Mouse (Mus musculus) hindbrain, postnatal 0 days (tissue): Measurements from ENCODE around the gene Ly86. TPM values are rescaled to one million over a fixed set of nuclear protein-coding genes. Genes with fewer than 3 reads are reported as not detected.

Experiments used
- ATAC-seq: fragments of 200-750 bp; cut with Nextera tagmentation; 2 replicates; pipeline ENCODE4 v1.8.0; 2017; ENCODE audit warnings: mild to moderate bottlenecking, moderate TSS enrichment, moderate library complexity
- DNase-seq: peaks from one replicate; pipeline ENCODE4 v3.0.0-alpha.2; 2015; ENCODE audit warnings: low spot score
- H3K27ac ChIP-seq: fragments of 300-500 bp; sonication (generic); 2 replicates; pipeline ENCODE4 v1.5.1; 2014; ENCODE audit warnings: mild to moderate bottlenecking
- H3K27me3 ChIP-seq: fragments of 300-500 bp; sonication (generic); 2 replicates; pipeline ENCODE4 v1.6.1; 2014; ENCODE audit warnings: low read length, mixed read lengths; ENCODE audit not compliant: insufficient read depth
- H3K36me3 ChIP-seq: fragments of 300-500 bp; sonication (generic); 2 replicates; pipeline ENCODE4 v1.6.1; 2014; ENCODE audit warnings: low read length, mixed read lengths; ENCODE audit not compliant: insufficient read depth
- H3K4me1 ChIP-seq: fragments of 300-500 bp; sonication (generic); 2 replicates; pipeline ENCODE4 v1.6.1; 2014; ENCODE audit warnings: antibody characterized with exemption, low read length, mixed read lengths; ENCODE audit not compliant: insufficient read depth
- H3K4me2 ChIP-seq: fragments of 300-500 bp; sonication (generic); 2 replicates; pipeline ENCODE4 v1.6.1; 2014; ENCODE audit warnings: low read depth, mild to moderate bottlenecking, low read length, moderate library complexity, mixed read lengths
- H3K4me3 ChIP-seq: fragments of 300-500 bp; sonication (generic); 2 replicates; pipeline ENCODE4 v1.5.1; 2014; ENCODE audit warnings: low read length
- H3K9ac ChIP-seq: fragments of 300-500 bp; sonication (generic); replicated peaks from 2 replicates; pipeline ENCODE4 v1.6.1; 2014; ENCODE audit warnings: mild to moderate bottlenecking, low read length, moderate library complexity, mixed read lengths
- H3K9me3 ChIP-seq: fragments of 300-500 bp; sonication (generic); 2 replicates; pipeline ENCODE4 v1.6.1; 2016; ENCODE audit warnings: low read length, mixed read lengths
- CTCF ChIP-seq: IDR thresholded peaks from 2 replicates; pipeline ENCODE4 v1.5.1; 2016; ENCODE audit warnings: antibody characterized with exemption, control low read depth, low read depth
- WGBS: fragments of 180-500 bp; shearing (Covaris S2); extraction: QIAGEN DNeasy Blood & Tissue Kit; methylation state at CpG from one replicate; pipeline ENCODE4 v1.1.7; 2014; 5-methylcytosine and 5-hydroxymethylcytosine counted together
- polyA plus RNA-seq: library from polyadenylated mRNA; unstranded; fragments of >200 nt; fragmentation: Nextera tagmentation; extraction: Ambion mirVana; gene quantifications from 2 replicates; pipeline ENCODE4 v1.2.1, GENCODE M21; 2015
- total RNA-seq: library from RNA; depleted of rRNA; stranded (reverse); fragments of >200 nt; gene quantifications from 2 replicates; pipeline ENCODE4 v1.2.3, GENCODE M21; 2014

The Ly86 gene
- total and polyA plus RNA-seq, 2 experiments from 2014 or later, result 8.9 to 12.1 TPM

DNA sequence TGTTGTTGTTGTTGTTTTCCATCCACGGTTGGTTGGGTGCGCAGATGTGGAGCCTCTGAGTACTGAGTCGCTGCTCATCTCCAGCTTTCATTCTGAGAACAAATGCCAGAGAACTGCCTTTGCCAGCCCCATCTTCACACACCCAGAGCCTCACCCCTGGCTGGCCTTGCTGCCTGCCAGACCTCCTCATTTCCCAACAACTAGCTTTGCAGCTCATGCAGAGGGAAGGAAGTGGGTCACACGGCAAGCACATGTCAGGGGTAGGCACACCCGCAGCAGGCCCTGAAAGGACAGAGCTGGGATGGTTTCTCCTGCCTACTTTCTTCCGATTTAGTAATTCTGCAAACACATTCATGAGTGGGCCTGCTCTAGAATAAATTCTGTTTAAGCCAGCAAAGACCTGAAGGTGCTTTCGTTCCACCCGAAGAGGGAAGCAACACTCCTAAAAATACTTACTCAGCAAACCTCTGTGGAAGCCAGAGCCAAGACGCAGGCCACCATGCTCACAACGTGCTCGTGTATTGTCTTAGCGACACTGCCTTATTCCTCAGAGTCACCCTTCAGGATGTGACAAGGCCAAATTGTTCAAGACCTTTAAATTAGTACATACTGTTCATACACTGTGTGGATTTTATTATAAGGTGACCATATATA, 117.2 kb downstream of the Ly86 start:
- WGBS, result 91% methylated on average over 12 of the region's 12 CpGs
- peaks cover 2% of the 10 kb centered on the region; the same call in 1 of the 2 replicates for H3K4me1 ChIP-seq
- H3K27me3 ChIP-seq, result no peaks in the 10 kb centered on the region
- H3K4me2 ChIP-seq, result no peak overlapping the region
- H3K9me3 ChIP-seq, result no peaks in the 10 kb centered on the region
- no peak for TF ChIP-seq CTCF
- H3K27ac ChIP-seq, result no peak overlapping the region
- no peak for ATAC-seq
- no peak overlapping the region for H3K9ac ChIP-seq
- no peaks in the 10 kb centered on the region for H3K36me3 ChIP-seq
- H3K4me3 ChIP-seq, result no peak overlapping the region
- no peak for DNase-seq

GRCm38 (mm10) chr13:37465710-37466109, 120.7 kb downstream of the Ly86 start:
- Histone ChIP-seq H3K27ac (no peak overlapping the region), H3K27me3 (no peaks in the 10 kb centered on the region), H3K9me3 (no peaks in the 10 kb centered on the region), H3K4me2 (no peak overlapping the region), H3K4me3 (no peak overlapping the region), H3K9ac (no peak overlapping the region), H3K4me1 (0 out of 2 replicates have a peak, but pooled peaks cover 8% of the 10 kb centered on the region), H3K36me3 (no peaks in the 10 kb centered on the region)
- TF ChIP-seq CTCF, result no peak
- WGBS, result 83% methylated on average over 6 of the region's 6 CpGs
- DNase-seq, result no peak
- ATAC-seq, result no peak

DNA sequence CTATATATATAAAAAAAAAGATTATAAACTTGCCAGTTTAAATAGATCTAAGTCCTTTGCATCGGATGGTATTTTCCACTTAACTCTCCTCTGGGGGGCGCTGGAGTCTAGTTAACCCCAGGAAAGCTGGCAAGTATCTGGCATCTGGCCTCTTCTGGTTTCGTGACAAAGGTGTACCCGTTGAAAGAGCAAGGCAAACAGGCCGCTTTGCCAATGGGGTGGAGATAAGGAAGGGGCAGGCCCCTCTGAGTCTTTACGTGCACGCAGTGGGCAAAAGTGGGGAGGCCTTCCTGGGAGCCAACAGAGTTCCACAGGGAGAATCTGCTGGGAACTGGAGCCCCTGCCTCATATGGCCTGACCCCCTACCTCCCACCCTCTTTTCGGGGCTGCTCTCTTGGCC, 122.8 kb downstream of the Ly86 start:
- H3K9ac ChIP-seq, result 0 out of 2 replicates have a peak overlapping the region, but pooled peaks have one; percentile 25
- peak; percentile 64 for TF ChIP-seq CTCF
- peak overlapping the region; percentile 23; the same call in 1 of the 2 replicates for H3K4me2 ChIP-seq
- H3K36me3 ChIP-seq, result no peaks in the 10 kb centered on the region
- H3K4me3 ChIP-seq, result no peak overlapping the region
- no peaks in the 10 kb centered on the region for H3K27me3 ChIP-seq
- ATAC-seq, result 0 out of 2 replicates have a peak, but pooled peaks have one; percentile 38
- 10% methylated on average over 8 of the region's 8 CpGs for WGBS
- H3K27ac ChIP-seq, result peak overlapping the region; percentile 42; the same call in 1 of the 2 replicates
- H3K9me3 ChIP-seq, result no peaks in the 10 kb centered on the region
- 0 out of 2 replicates have a peak, but pooled peaks cover 8% of the 10 kb centered on the region for H3K4me1 ChIP-seq
- DNase-seq, result peak; percentile 84
